Mouse (Mus musculus): ENCODE measurements around the gene Kalrn.

DNA sequence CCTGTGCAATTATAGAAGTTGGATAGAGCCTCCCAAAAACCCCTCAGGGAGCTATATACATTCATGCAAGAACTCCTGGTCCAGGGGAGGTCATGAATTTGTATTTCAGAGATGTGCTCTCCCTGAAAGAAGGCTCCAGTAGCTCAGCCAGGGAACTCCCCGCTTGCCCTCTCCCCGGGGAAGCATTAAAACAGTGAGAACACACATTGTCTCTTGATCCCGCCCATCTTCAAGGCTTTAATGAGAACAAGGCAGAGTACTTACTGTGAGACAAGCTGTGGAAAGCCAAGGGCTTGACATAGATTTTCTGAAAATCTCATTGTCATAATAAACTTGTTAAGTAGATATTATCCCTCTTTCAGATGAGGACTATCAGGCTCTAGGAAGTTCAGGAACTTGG is 155.4 kb downstream of the Kalrn start:
- TF ChIP-seq GATA1 (IDR thresholded peaks at IDR 0.05; ENCODE audit: borderline replicate concordance, low read length) = no peak
- no peak for TF ChIP-seq FLI1 (IDR thresholded peaks at IDR 0.05; ENCODE audit: low read length)

Data from megakaryocyte, embryonic 14.5 days (primary cell).